Mouse (Mus musculus) MEL (cell line): ENCODE results near the gene Tuft1.

Experiments used
- CTCF ChIP-seq, 3 experiments: IDR thresholded peaks in 2 of 3; conservative IDR thresholded peaks in 1 of 3; 2 replicates each; pipeline ENCODE4 v1.5.1; 2011 to 2012; ENCODE audit warnings: low read length in 3 of 3, low read depth in 2 of 3, mild to moderate bottlenecking in 2 of 3, improper control_type of control experiment in 1 of 3, inconsistent platforms in 1 of 3, mixed read lengths in 1 of 3, moderate library complexity in 1 of 3; ENCODE audit not compliant: control insufficient read depth in 1 of 3, insufficient read depth in 1 of 3, poor library complexity in 1 of 3, severe bottlenecking in 1 of 3
- POLR2A ChIP-seq, 2 experiments: IDR thresholded peaks; 2 replicates each; pipeline ENCODE4 v1.6.1; 2011 to 2012; ENCODE audit warnings: low read length in 2 of 2, mild to moderate bottlenecking in 2 of 2, control low read depth in 1 of 2, improper control_type of control experiment in 1 of 2, low read depth in 1 of 2, moderate library complexity in 1 of 2; ENCODE audit not compliant: control insufficient read depth in 1 of 2, insufficient read depth in 1 of 2, poor library complexity in 1 of 2
- SIN3A ChIP-seq: IDR thresholded peaks from 2 replicates; pipeline ENCODE4 v1.6.1; 2012; ENCODE audit warnings: low read length, improper control_type of control experiment, inconsistent platforms
- TCF12 ChIP-seq: IDR thresholded peaks from 2 replicates; pipeline ENCODE4 v1.6.1; 2014; ENCODE audit warnings: low read depth, mild to moderate bottlenecking, inconsistent platforms, low read length, improper control_type of control experiment, moderate library complexity
- ZKSCAN1 ChIP-seq: IDR thresholded peaks from 2 replicates; pipeline ENCODE4 v1.6.1; 2012; ENCODE audit warnings: low read depth, mild to moderate bottlenecking, inconsistent platforms, low read length, improper control_type of control experiment, moderate library complexity

- TF ChIP-seq POLR2A (IDR thresholded peaks at IDR 0.05; ENCODE audit: control insufficient read depth in 1 of 2, insufficient read depth in 1 of 2, low read depth in 1 of 2, low read length in 2 of 2, poor library complexity in 1 of 2), result no peak
- TF ChIP-seq SIN3A, result no peak
- TF ChIP-seq CTCF (IDR thresholded peaks at IDR 0.05 in 2 of 3, conservative IDR thresholded peaks at IDR 0.05 in 1 of 3; ENCODE audit: control insufficient read depth in 1 of 3, insufficient read depth in 1 of 3, low read depth in 2 of 3, low read length in 3 of 3, poor library complexity in 1 of 3, severe bottlenecking in 1 of 3), result no peak
- no peak for TF ChIP-seq TCF12
- TF ChIP-seq ZKSCAN1, result no peak
Observed at GRCm38 (mm10) chr3:94693329-94693825, 34.7 kb upstream of the Tuft1 start, which contains the start of gene Selenbp2.
